Mouse (Mus musculus) kidney, adult 2 months (tissue): Measurements from ENCODE around the gene Dact2.

Experiments
- CTCF ChIP-seq: fragments of 200-500 bp; conservative IDR thresholded peaks from 2 replicates; pipeline ENCODE4 v1.5.1; 2011; ENCODE audit warnings: low read depth, mild to moderate bottlenecking, control low read depth, low read length, moderate library complexity, mixed read lengths; ENCODE audit not compliant: insufficient read depth, insufficient read length
- POLR2A ChIP-seq: fragments of 200-500 bp; IDR thresholded peaks from one replicate; pipeline ENCODE4 v1.6.1; 2011; ENCODE audit warnings: low read depth, low read length, control low read depth

GRCm38 (mm10) chr17:14204061-14204460 is at the start of gene Dact2:
- TF ChIP-seq POLR2A: no peak
- no peak for TF ChIP-seq CTCF
